Mouse (Mus musculus): Measurements from ENCODE around the gene Cnbd2. TPM values are rescaled to one million over a fixed set of nuclear protein-coding genes. Genes with fewer than 3 reads are reported as not detected.
A peak's percentile ranks its signal among the peaks of the same experiment; 100 is the strongest.

The Cnbd2 gene
- 4.8 TPM for polyA plus RNA-seq (2021)

- no peak for TF ChIP-seq CTCF (IDR thresholded peaks at IDR 0.05)
- ChIA-PET POLR2A (interaction anchor here (0.6 to 1.7 kb wide), 3 partner anchors 12 to 165 kb away, joined by 3 to 6 read pairs (median 4); no protein-coding TSS in a partner anchor), CTCF (interaction anchor here (2.1 kb wide), 1 partner anchor 162 kb away, joined by 5 read pairs; no protein-coding TSS in a partner anchor)
- DNase-seq (ENCODE audit: low read depth, low spot score) (peak; percentile 54), ATAC-seq (peak; percentile 68)
- in situ Hi-C loops (cut with MboI; ENCODE audit: low pct_unique_long_range_greater_than_20kb): no loop called here
- no peaks in the 10 kb centered on the region for H3K27me3 ChIP-seq
These were observed at the start of gene Cnbd2, which contains the start of gene Scand1 for GRCm38 (mm10) chr2:156312297-156312897. Gene Cnbd2 (plus strand): TSS chr2:156312299. Gene Scand1 (minus strand): TSS chr2:156312704.

- H3K27me3 ChIP-seq: no peaks in the 10 kb centered on the region
- ATAC-seq (no peak), DNase-seq (ENCODE audit: low read depth, low spot score) (no peak)
- ChIA-PET POLR2A (interaction anchor here (0.5 kb wide), 1 partner anchor 89 kb away, joined by 3 read pairs; no protein-coding TSS in a partner anchor), CTCF (interaction anchor here (1.8 kb wide), 1 partner anchor 83 kb away, joined by 8 read pairs; the partner anchor contains the start of gene Rbm39)
- in situ Hi-C loops (cut with MboI; ENCODE audit: low pct_unique_long_range_greater_than_20kb): no loop called here
- TF ChIP-seq CTCF (IDR thresholded peaks at IDR 0.05): no peak
These were observed 48.8 kb upstream of the Cnbd2 start for GRCm38 (mm10) chr2:156263204-156263893.

- H3K27me3 ChIP-seq: no peaks in the 10 kb centered on the region
- POLR2A ChIA-PET: interaction anchor here (0.6 kb wide), 2 partner anchors 27 to 722 kb away, joined by 3 read pairs; no protein-coding TSS in a partner anchor
- no peak for ATAC-seq
- no peak for TF ChIP-seq CTCF (IDR thresholded peaks at IDR 0.05)
- CTCF ChIA-PET: interaction anchor here (1.0 kb wide), 1 partner anchor 11 kb away, joined by 4 read pairs; no protein-coding TSS in a partner anchor
- in situ Hi-C loops (cut with MboI; ENCODE audit: low pct_unique_long_range_greater_than_20kb): no loop called here
- no peak for DNase-seq (ENCODE audit: low read depth, low spot score)
These were observed 44.5 kb upstream of the Cnbd2 start for GRCm38 (mm10) chr2:156267636-156268035.

- in situ Hi-C loops (cut with MboI; ENCODE audit: low pct_unique_long_range_greater_than_20kb): no loop called here
- no peak for DNase-seq (ENCODE audit: low read depth, low spot score)
- no peak for ATAC-seq
- TF ChIP-seq CTCF (IDR thresholded peaks at IDR 0.05): no peak
- ChIA-PET POLR2A (interaction anchor here (0.8 kb wide), 1 partner anchor 13 kb away, joined by 3 read pairs; no protein-coding TSS in a partner anchor), CTCF (interaction anchor here (1.8 kb wide), 1 partner anchor 14 kb away, joined by 5 read pairs; no protein-coding TSS in a partner anchor)
- H3K27me3 ChIP-seq: no peaks in the 10 kb centered on the region
These were observed 39.5 kb upstream of the Cnbd2 start for GRCm38 (mm10) chr2:156272553-156272952.

GRCm38 (mm10) chr2:156278226-156279017 is 33.7 kb upstream of the Cnbd2 start:
- DNase-seq (ENCODE audit: low read depth, low spot score) (peak; percentile 38), ATAC-seq (peak; percentile 71)
- peak; percentile 93 for TF ChIP-seq CTCF (IDR thresholded peaks at IDR 0.05)
- in situ Hi-C loops (cut with MboI; ENCODE audit: low pct_unique_long_range_greater_than_20kb): loop anchor here (25.0 kb wide), 1 partner anchor 266 kb away; the partner anchor contains the start of genes 6430550D23Rik and Ergic3
- POLR2A ChIA-PET: no interaction called here
- CTCF ChIA-PET: interaction anchor here (0.8 to 1.4 kb wide), 6 partner anchors 9 to 107 kb away, joined by 3 to 6 read pairs (median 4); no protein-coding TSS in a partner anchor
- H3K27me3 ChIP-seq: no peaks in the 10 kb centered on the region

GRCm38 (mm10) chr2:156281227-156281626 is 30.9 kb upstream of the Cnbd2 start:
- ChIA-PET POLR2A (no interaction called here), CTCF (no interaction called here)
- ATAC-seq (no peak), DNase-seq (ENCODE audit: low read depth, low spot score) (no peak)
- TF ChIP-seq CTCF (IDR thresholded peaks at IDR 0.05): no peak
- no peaks in the 10 kb centered on the region for H3K27me3 ChIP-seq
- in situ Hi-C loops (cut with MboI; ENCODE audit: low pct_unique_long_range_greater_than_20kb): loop anchor here (25.0 kb wide), 1 partner anchor 269 kb away; the partner anchor contains the start of genes 6430550D23Rik and Ergic3

- DNase-seq (ENCODE audit: low read depth, low spot score) (no peak), ATAC-seq (no peak)
- H3K27me3 ChIP-seq: no peaks in the 10 kb centered on the region
- ChIA-PET POLR2A (interaction anchor here (0.9 kb wide), 1 partner anchor 13 kb away, joined by 3 read pairs; no protein-coding TSS in a partner anchor), CTCF (interaction anchor here (1.0 kb wide), 1 partner anchor 9 kb away, joined by 3 read pairs; no protein-coding TSS in a partner anchor)
- in situ Hi-C loops (cut with MboI; ENCODE audit: low pct_unique_long_range_greater_than_20kb): loop anchor here (25.0 kb wide), 1 partner anchor 273 kb away; the partner anchor contains the start of genes 6430550D23Rik and Ergic3
- TF ChIP-seq CTCF (IDR thresholded peaks at IDR 0.05): no peak
These were observed 26.9 kb upstream of the Cnbd2 start for GRCm38 (mm10) chr2:156285161-156285560.

- H3K27me3 ChIP-seq: no peaks in the 10 kb centered on the region
- DNase-seq (ENCODE audit: low read depth, low spot score): no peak
- TF ChIP-seq CTCF (IDR thresholded peaks at IDR 0.05): peak; percentile 36
- POLR2A ChIA-PET: no interaction called here
- ATAC-seq: no peak
- CTCF ChIA-PET: interaction anchor here (1.4 kb wide), 1 partner anchor 8 kb away, joined by 4 read pairs; no protein-coding TSS in a partner anchor
- in situ Hi-C loops (cut with MboI; ENCODE audit: low pct_unique_long_range_greater_than_20kb): loop anchor here (25.0 kb wide), 1 partner anchor 274 kb away; the partner anchor contains the start of genes 6430550D23Rik and Ergic3
These were observed 25.4 kb upstream of the Cnbd2 start for GRCm38 (mm10) chr2:156286733-156287132.

GRCm38 (mm10) chr2:156288222-156288621 is 23.9 kb upstream of the Cnbd2 start:
- ChIA-PET POLR2A (no interaction called here), CTCF (interaction anchor here (0.8 to 1.4 kb wide), 2 partner anchors 9 to 17 kb away, joined by 3 to 4 read pairs; no protein-coding TSS in a partner anchor)
- ATAC-seq (no peak), DNase-seq (ENCODE audit: low read depth, low spot score) (no peak)
- in situ Hi-C loops (cut with MboI; ENCODE audit: low pct_unique_long_range_greater_than_20kb): loop anchor here (25.0 kb wide), 1 partner anchor 276 kb away; the partner anchor contains the start of genes 6430550D23Rik and Ergic3
- H3K27me3 ChIP-seq: no peaks in the 10 kb centered on the region
- TF ChIP-seq CTCF (IDR thresholded peaks at IDR 0.05): no peak

Data from Patski (cell line).